Mouse (Mus musculus): ENCODE data around the gene A2m. TPM values are rescaled to one million over a fixed set of nuclear protein-coding genes. Genes with fewer than 3 reads are reported as not detected.

A2m gene
- polyA plus RNA-seq (2015; fragmentation: Nextera tagmentation; extraction: Ambion mirVana), result 19.9 and 65.3 TPM in 2 replicates

GRCm38 (mm10) chr6:121635076-121635475, at the start of gene A2m:
A2m (plus strand) TSS chr6:121635376.

Other genes starting within 250 kb of the A2m start
- gene Iqsec3, start 161.7 kb upstream of the A2m start, polyA plus RNA-seq (2015; fragmentation: Nextera tagmentation; extraction: Ambion mirVana), result 0.90 and 1.4 TPM in 2 replicates
- not detected in 2 replicates for gene Gm7298, start 97.6 kb downstream of the A2m start, polyA plus RNA-seq (2015; fragmentation: Nextera tagmentation; extraction: Ambion mirVana)
- gene Mug1, start 203.2 kb downstream of the A2m start, polyA plus RNA-seq (2015; fragmentation: Nextera tagmentation; extraction: Ambion mirVana), result 0.26 and 0.43 TPM in 2 replicates

Measured in adrenal gland, postnatal 0 days (tissue).